Mouse (Mus musculus) erythroblast, embryonic 14.5 days (primary cell): Measurements from ENCODE around the gene Gm18596. TPM values are rescaled to one million over a fixed set of nuclear protein-coding genes. Genes with fewer than 3 reads are reported as not detected.
"Not testable (repeated sequence)": the region's sequence is repeated elsewhere in the genome, so short reads cannot be mapped to it uniquely, and the experiment has no call there.

Experiments
- H3K27me3 ChIP-seq: 2 replicates; pipeline ENCODE4 v1.6.1; 2012; ENCODE audit warnings: inconsistent platforms; ENCODE audit not compliant: control insufficient read depth
- H3K36me3 ChIP-seq: 2 replicates; pipeline ENCODE4 v1.6.1; 2012; ENCODE audit warnings: mild to moderate bottlenecking, inconsistent platforms; ENCODE audit not compliant: control insufficient read depth
- H3K4me1 ChIP-seq: 2 replicates; pipeline ENCODE4 v1.6.1; 2012; ENCODE audit warnings: inconsistent platforms; ENCODE audit not compliant: control insufficient read depth
- H3K4me3 ChIP-seq: replicated peaks from 2 replicates; pipeline ENCODE3; 2012; ENCODE audit warnings: moderate library complexity, mild to moderate bottlenecking, inconsistent platforms
- H3K9me3 ChIP-seq: 2 replicates; pipeline ENCODE4 v1.6.1; 2012; ENCODE audit warnings: low read length, inconsistent platforms, mixed read lengths; ENCODE audit not compliant: control insufficient read depth
- GATA1 ChIP-seq: IDR thresholded peaks from 2 replicates; pipeline ENCODE4 v1.6.1; 2012; ENCODE audit warnings: low read length, inconsistent platforms, mixed read lengths
- TAL1 ChIP-seq: IDR thresholded peaks from 3 replicates; pipeline ENCODE4 v1.6.1; 2012; ENCODE audit warnings: low read length, inconsistent platforms, mixed read lengths
- polyA plus RNA-seq: library from polyadenylated mRNA; stranded (reverse); fragments of >175 nt; gene quantifications from 2 replicates; pipeline ENCODE4 v1.2.3, GENCODE M21; 2012

The Gm18596 gene
- polyA plus RNA-seq: not detected in 2 replicates

- H3K4me1 ChIP-seq, H3K36me3 ChIP-seq, H3K4me3 ChIP-seq, H3K9me3 ChIP-seq, H3K27me3 ChIP-seq: not testable (repeated sequence)
Measured at GRCm38 (mm10) chr10:77741924-77742688, at the start of gene Gm18596. Gm18596 (minus strand) TSS chr10:77742638.

- Histone ChIP-seq H3K4me1 (no peaks in the 10 kb centered on the region), H3K36me3 (no peaks in the 10 kb centered on the region), H3K4me3 (no peak overlapping the region), H3K27me3 (no peaks in the 10 kb centered on the region), H3K9me3 (no peaks in the 10 kb centered on the region)
- TF ChIP-seq TAL1 (no peak), GATA1 (no peak)
Measured at GRCm38 (mm10) chr10:77788621-77789020, 46.2 kb upstream of the Gm18596 start.

GRCm38 (mm10) chr10:77787876-77788275 is 45.4 kb upstream of the Gm18596 start, which contains the start of gene Gm7137:
Gm7137 (minus strand) TSS chr10:77788200.
- not testable (repeated sequence) for H3K4me3 ChIP-seq, H3K36me3 ChIP-seq, H3K27me3 ChIP-seq, H3K9me3 ChIP-seq, H3K4me1 ChIP-seq

GRCm38 (mm10) chr10:77783396-77783795 is 41.0 kb upstream of the Gm18596 start:
- not testable (repeated sequence) for H3K4me3 ChIP-seq, H3K36me3 ChIP-seq, H3K4me1 ChIP-seq, H3K27me3 ChIP-seq, H3K9me3 ChIP-seq

GRCm38 (mm10) chr10:77782442-77782841 is 40.0 kb upstream of the Gm18596 start, which contains the start of gene Gm3250:
Gm3250 (minus strand) TSS chr10:77782542.
- H3K9me3 ChIP-seq, H3K27me3 ChIP-seq, H3K4me1 ChIP-seq, H3K36me3 ChIP-seq, H3K4me3 ChIP-seq: not testable (repeated sequence)

- not testable (repeated sequence) for H3K27me3 ChIP-seq, H3K9me3 ChIP-seq, H3K4me1 ChIP-seq, H3K4me3 ChIP-seq, H3K36me3 ChIP-seq
Measured at GRCm38 (mm10) chr10:77776844-77777243, 34.4 kb upstream of the Gm18596 start, which contains the start of gene Gm7138. Gm7138 (minus strand) TSS chr10:77776944.

- not testable (repeated sequence) for H3K36me3 ChIP-seq, H3K4me1 ChIP-seq, H3K4me3 ChIP-seq, H3K27me3 ChIP-seq, H3K9me3 ChIP-seq
Measured at GRCm38 (mm10) chr10:77772142-77772541, 29.7 kb upstream of the Gm18596 start.

GRCm38 (mm10) chr10:77771225-77771624 is 28.8 kb upstream of the Gm18596 start, which contains the start of gene Gm3238:
Gm3238 (minus strand) TSS chr10:77771325.
- not testable (repeated sequence) for H3K36me3 ChIP-seq, H3K9me3 ChIP-seq, H3K4me3 ChIP-seq, H3K27me3 ChIP-seq, H3K4me1 ChIP-seq

- Histone ChIP-seq H3K4me3 (no peak overlapping the region), H3K36me3 (no peaks in the 10 kb centered on the region), H3K4me1 (no peaks in the 10 kb centered on the region), H3K9me3 (no peaks in the 10 kb centered on the region), H3K27me3 (no peaks in the 10 kb centered on the region)
- TF ChIP-seq TAL1: no peak
- TF ChIP-seq GATA1: no peak
Measured at GRCm38 (mm10) chr10:77769727-77770126, 27.3 kb upstream of the Gm18596 start.

GRCm38 (mm10) chr10:77759582-77759981 is 17.1 kb upstream of the Gm18596 start, which contains the start of gene Gm3233:
Gm3233 (minus strand) TSS chr10:77759682.
- H3K36me3 ChIP-seq, H3K4me1 ChIP-seq, H3K4me3 ChIP-seq, H3K27me3 ChIP-seq, H3K9me3 ChIP-seq: not testable (repeated sequence)
